Mouse (Mus musculus): ENCODE measurements around the gene Eif4a3.
"Not testable (repeated sequence)": the region's sequence is repeated elsewhere in the genome, so short reads cannot be mapped to it uniquely, and the experiment has no call there.

Eif4a3 gene

GRCm38 (mm10) chr11:119245543-119245942 is 54.3 kb downstream of the Eif4a3 start:
- not testable (repeated sequence) for DNase-seq (ENCODE audit: extremely low spot score)

GRCm38 (mm10) chr11:119239480-119239879 is 60.4 kb downstream of the Eif4a3 start:
- no peak for DNase-seq (ENCODE audit: extremely low spot score)

Data from embryo, embryonic 9.5 days (tissue).